Mouse (Mus musculus) hindbrain, postnatal 0 days (tissue): ENCODE results near the gene Nup85. TPM values are rescaled to one million over a fixed set of nuclear protein-coding genes. Genes with fewer than 3 reads are reported as not detected.
"Not testable (repeated sequence)": the region's sequence is repeated elsewhere in the genome, so short reads cannot be mapped to it uniquely, and the experiment has no call there.

Experiments
- ATAC-seq: fragments of 200-750 bp; cut with Nextera tagmentation; 2 replicates; pipeline ENCODE4 v1.8.0; 2017; ENCODE audit warnings: mild to moderate bottlenecking, moderate TSS enrichment, moderate library complexity
- DNase-seq: peaks from one replicate; pipeline ENCODE4 v3.0.0-alpha.2; 2015; ENCODE audit warnings: low spot score
- H3K27ac ChIP-seq: fragments of 300-500 bp; sonication (generic); 2 replicates; pipeline ENCODE4 v1.5.1; 2014; ENCODE audit warnings: mild to moderate bottlenecking
- H3K27me3 ChIP-seq: fragments of 300-500 bp; sonication (generic); 2 replicates; pipeline ENCODE4 v1.6.1; 2014; ENCODE audit warnings: low read length, mixed read lengths; ENCODE audit not compliant: insufficient read depth
- H3K36me3 ChIP-seq: fragments of 300-500 bp; sonication (generic); 2 replicates; pipeline ENCODE4 v1.6.1; 2014; ENCODE audit warnings: low read length, mixed read lengths; ENCODE audit not compliant: insufficient read depth
- H3K4me1 ChIP-seq: fragments of 300-500 bp; sonication (generic); 2 replicates; pipeline ENCODE4 v1.6.1; 2014; ENCODE audit warnings: antibody characterized with exemption, low read length, mixed read lengths; ENCODE audit not compliant: insufficient read depth
- H3K4me2 ChIP-seq: fragments of 300-500 bp; sonication (generic); 2 replicates; pipeline ENCODE4 v1.6.1; 2014; ENCODE audit warnings: low read depth, mild to moderate bottlenecking, low read length, moderate library complexity, mixed read lengths
- H3K4me3 ChIP-seq: fragments of 300-500 bp; sonication (generic); 2 replicates; pipeline ENCODE4 v1.5.1; 2014; ENCODE audit warnings: low read length
- H3K9ac ChIP-seq: fragments of 300-500 bp; sonication (generic); replicated peaks from 2 replicates; pipeline ENCODE4 v1.6.1; 2014; ENCODE audit warnings: mild to moderate bottlenecking, low read length, moderate library complexity, mixed read lengths
- H3K9me3 ChIP-seq: fragments of 300-500 bp; sonication (generic); 2 replicates; pipeline ENCODE4 v1.6.1; 2016; ENCODE audit warnings: low read length, mixed read lengths
- CTCF ChIP-seq: IDR thresholded peaks from 2 replicates; pipeline ENCODE4 v1.5.1; 2016; ENCODE audit warnings: antibody characterized with exemption, control low read depth, low read depth
- WGBS: fragments of 180-500 bp; shearing (Covaris S2); extraction: QIAGEN DNeasy Blood & Tissue Kit; methylation state at CpG from one replicate; pipeline ENCODE4 v1.1.7; 2014; 5-methylcytosine and 5-hydroxymethylcytosine counted together
- polyA plus RNA-seq: library from polyadenylated mRNA; unstranded; fragments of >200 nt; fragmentation: Nextera tagmentation; extraction: Ambion mirVana; gene quantifications from 2 replicates; pipeline ENCODE4 v1.2.1, GENCODE M21; 2015
- total RNA-seq: library from RNA; depleted of rRNA; stranded (reverse); fragments of >200 nt; gene quantifications from 2 replicates; pipeline ENCODE4 v1.2.3, GENCODE M21; 2014

Gene Nup85
- total and polyA plus RNA-seq, 2 experiments from 2014 or later: 61.9 to 80.7 TPM

DNA sequence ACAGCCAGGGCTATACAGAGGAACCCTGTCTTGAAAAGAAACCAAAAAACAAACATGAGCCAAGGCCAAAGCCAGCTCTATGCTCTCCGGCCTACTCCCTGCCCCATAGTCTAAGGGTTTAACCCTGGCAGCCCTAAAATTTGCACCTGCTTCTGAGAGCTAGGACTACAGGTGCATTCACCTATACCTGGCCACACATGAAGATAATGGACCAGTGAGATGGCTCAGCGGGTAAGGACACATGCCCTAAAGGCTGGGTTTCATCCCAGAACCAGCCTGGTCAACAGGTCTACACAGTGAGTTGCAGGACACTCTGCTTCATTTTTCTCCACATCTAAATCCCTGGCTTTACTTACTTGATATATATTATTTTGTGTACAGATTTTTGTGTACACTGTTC, 42.0 kb upstream of the Nup85 start:
- DNase-seq: no peak
- TF ChIP-seq CTCF: no peak

DNA sequence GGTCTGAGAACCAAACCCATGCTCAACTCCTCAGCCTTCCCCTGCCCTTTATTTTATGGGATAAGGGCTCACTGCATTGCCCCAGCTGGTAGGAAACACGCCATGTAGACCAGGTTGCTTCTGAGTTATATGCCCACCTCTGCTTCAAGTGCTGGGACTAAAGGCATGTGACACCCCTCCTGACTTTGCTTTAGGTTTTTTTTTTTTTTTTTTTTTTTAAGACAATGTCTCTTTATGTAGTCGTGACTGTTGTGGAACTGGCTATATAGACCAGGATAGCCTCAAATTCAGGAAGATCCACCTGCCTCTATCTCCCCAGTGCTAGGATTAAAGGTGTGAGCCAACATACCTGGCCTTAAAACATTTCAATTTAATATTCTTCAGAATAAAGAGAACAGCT, 41.5 kb upstream of the Nup85 start:
- Histone ChIP-seq H3K9ac (no peak overlapping the region), H3K4me2 (no peak overlapping the region), H3K4me3 (no peak overlapping the region), H3K27ac (no peak overlapping the region), H3K4me1 (no peaks in the 10 kb centered on the region), H3K27me3 (no peaks in the 10 kb centered on the region), H3K36me3 (peaks cover 34% of the 10 kb centered on the region), H3K9me3 (no peaks in the 10 kb centered on the region)
- DNase-seq: no peak
- ATAC-seq: no peak
- WGBS: 64% methylated on average over 2 of the region's 2 CpGs
- TF ChIP-seq CTCF: no peak

More for the DNA sequence above, 42.0 kb upstream of the Nup85 start:
- 88% methylated on average over 2 of the region's 2 CpGs for WGBS
- H3K36me3 ChIP-seq: peaks cover 34% of the 10 kb centered on the region
- no peaks in the 10 kb centered on the region for H3K27me3 ChIP-seq
- no peaks in the 10 kb centered on the region for H3K9me3 ChIP-seq
- H3K9ac ChIP-seq: no peak overlapping the region
- H3K4me2 ChIP-seq: no peak overlapping the region
- no peaks in the 10 kb centered on the region for H3K4me1 ChIP-seq
- no peak for ATAC-seq
- no peak overlapping the region for H3K4me3 ChIP-seq
- H3K27ac ChIP-seq: no peak overlapping the region

DNA sequence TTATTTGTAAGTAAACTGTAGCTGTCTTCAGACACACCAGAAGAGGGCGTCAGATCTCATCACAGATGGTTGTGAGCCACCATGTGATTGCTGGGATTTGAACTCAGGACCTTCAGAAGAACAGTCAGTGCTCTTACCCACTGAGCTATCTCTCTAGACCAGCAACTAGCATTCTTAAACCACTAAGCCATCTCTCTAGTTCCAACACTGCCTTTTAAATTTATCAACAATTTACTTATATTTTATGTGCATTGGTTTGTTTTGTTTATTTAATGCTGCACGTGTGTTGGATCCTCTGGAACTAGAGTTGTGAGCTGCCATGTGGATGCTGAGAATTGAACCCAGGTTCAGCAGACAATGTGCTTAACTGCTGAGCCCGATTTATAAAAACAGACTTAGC, 37.8 kb upstream of the Nup85 start:
- not testable (repeated sequence) for H3K27ac ChIP-seq, H3K27me3 ChIP-seq, H3K4me2 ChIP-seq, H3K9me3 ChIP-seq, ATAC-seq, DNase-seq, H3K4me1 ChIP-seq, H3K4me3 ChIP-seq, H3K9ac ChIP-seq
- H3K36me3 ChIP-seq: peaks cover 39% of the 10 kb centered on the region
- WGBS: 82% methylated on average over 3 of the region's 3 CpGs

DNA sequence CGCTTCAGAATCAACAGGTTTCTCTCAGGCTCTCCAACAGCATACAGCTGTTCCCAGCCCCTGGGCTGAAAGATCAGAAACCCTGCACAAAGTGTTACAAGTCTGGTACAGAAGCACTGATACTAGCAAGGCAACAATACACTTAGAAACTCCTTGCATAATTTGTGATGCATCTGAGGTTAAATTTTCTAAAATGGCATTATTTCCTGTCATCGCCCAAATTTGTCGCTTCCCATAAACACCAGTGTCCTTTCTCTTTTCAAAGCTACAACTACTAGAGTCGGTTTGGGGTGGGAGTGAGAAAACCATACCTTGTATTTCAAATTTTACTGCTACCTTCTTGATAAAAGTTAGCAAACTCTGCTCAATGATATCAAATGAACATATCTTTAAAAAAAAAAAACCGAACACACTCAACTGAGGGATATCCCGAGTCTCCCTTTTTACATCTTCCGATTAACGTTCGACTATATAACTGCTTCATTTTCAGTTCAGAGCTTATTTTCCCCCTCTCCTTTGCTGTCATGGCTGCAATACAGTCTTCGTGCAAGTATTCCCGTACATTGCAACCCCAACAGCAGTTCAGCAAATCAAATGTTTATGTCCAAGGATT, 29.4 kb upstream of the Nup85 start:
- DNase-seq: no peak
- ATAC-seq: no peak
- no peak for TF ChIP-seq CTCF
- Histone ChIP-seq H3K9me3 (no peaks in the 10 kb centered on the region), H3K4me2 (peak overlapping the region; percentile 77), H3K9ac (peak overlapping the region; percentile 95), H3K4me1 (peaks cover 14% of the 10 kb centered on the region), H3K27ac (peak overlapping the region; percentile 100), H3K4me3 (peak overlapping the region; percentile 91), H3K36me3 (peaks cover 23% of the 10 kb centered on the region), H3K27me3 (no peaks in the 10 kb centered on the region)
- WGBS: 5% methylated on average over 11 of the region's 11 CpGs

DNA sequence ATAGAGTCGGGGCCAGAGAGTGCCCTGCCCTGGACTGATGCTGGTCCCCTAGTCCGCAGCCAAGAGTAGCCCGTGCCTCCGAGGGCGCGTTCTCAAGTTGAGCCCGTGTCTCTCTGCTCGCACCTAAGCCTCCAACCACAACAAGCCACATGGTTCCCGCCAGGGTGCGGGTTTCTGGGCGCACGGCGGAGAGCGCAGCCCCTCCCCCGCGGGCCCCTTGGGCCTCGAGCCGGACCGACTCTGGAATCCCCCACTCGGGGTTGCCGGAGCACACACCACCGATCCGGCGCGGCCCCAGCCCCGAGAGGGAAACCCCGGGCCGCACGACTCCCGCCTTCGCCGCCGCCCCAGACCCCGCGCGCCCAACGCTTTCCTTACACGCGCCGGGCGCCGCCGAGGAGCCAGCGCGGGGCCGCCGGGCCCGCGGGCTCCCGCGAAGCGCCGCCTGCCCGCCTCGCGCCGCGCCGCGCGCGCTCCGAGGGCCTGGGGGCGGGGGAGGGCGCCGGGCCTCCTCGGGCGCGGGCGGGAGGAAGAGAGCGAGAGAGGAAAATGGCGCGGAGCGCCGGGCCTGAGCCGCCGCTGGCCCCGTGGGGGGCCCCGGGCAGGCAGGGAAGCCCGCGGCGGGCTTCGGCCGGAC, 28.7 kb upstream of the Nup85 start:
- Histone ChIP-seq H3K27me3 (no peaks in the 10 kb centered on the region), H3K36me3 (peaks cover 18% of the 10 kb centered on the region), H3K4me2 (peak overlapping the region; percentile 77), H3K9ac (peak overlapping the region; percentile 95), H3K4me3 (peak overlapping the region; percentile 91), H3K4me1 (peaks cover 14% of the 10 kb centered on the region), H3K9me3 (no peaks in the 10 kb centered on the region), H3K27ac (peak overlapping the region; percentile 100)
- TF ChIP-seq CTCF: no peak
- ATAC-seq: peak; percentile 85
- 2% methylated on average over 43 of the region's 84 CpGs for WGBS
- peak; percentile 90 for DNase-seq

DNA sequence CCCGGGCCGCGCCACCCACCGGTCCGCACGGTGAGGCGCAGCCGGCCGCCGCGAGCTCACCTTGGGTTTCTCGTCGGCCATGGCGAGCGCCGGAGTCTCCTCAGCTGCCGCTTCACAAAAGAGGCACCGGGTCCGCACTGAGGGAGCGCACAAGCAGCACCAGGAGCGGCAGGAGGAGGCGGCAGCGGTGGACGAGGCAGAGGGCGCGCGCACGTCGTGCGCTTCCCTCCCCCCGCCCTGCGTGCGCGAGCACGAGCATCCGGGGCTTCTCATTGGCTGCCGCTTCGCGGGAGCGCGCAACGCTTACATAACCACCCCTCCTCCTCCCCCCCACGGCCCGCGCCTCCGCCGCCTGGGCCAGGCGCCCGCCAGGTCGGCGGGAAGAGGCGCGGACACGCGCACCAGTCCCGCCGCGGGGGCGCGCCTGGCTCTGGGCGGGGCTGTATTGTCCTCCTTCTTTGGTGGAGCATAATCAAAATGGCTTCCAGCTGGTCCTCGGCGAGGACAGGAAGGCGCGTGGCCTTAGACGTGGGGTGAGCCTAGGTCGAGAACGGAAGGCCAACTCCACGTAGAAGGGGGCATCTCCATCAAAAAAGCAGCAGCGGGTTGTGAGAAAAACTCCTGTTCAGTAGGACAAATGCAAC, 28.1 kb upstream of the Nup85 start, which contains the start of gene Sumo2:
Sumo2 (minus strand) TSS at position 239 of the 644 bp plus-strand sequence.
- Histone ChIP-seq H3K36me3 (peaks cover 18% of the 10 kb centered on the region), H3K4me2 (peak within 1 kb of the TSS; percentile 77), H3K27me3 (no peaks in the 10 kb centered on the region), H3K9ac (peak within 1 kb of the TSS; percentile 95), H3K9me3 (no peaks in the 10 kb centered on the region), H3K4me3 (peak within 1 kb of the TSS; percentile 91), H3K27ac (peak within 1 kb of the TSS; percentile 100), H3K4me1 (peaks cover 14% of the 10 kb centered on the region)
- peak; percentile 99 for DNase-seq
- WGBS: 2% methylated on average over 44 of the region's 70 CpGs
- no peak for TF ChIP-seq CTCF
- ATAC-seq: peak; percentile 94
